Mouse (Mus musculus) gastrocnemius, postnatal 10 days (tissue): ENCODE results near the gene Mapkap1. TPM values are rescaled to one million over a fixed set of nuclear protein-coding genes. Genes with fewer than 3 reads are reported as not detected.

Experiments used
- total RNA-seq, 2 experiments: library from RNA; stranded (reverse); gene quantifications; 2 replicates each; pipeline ENCODE4 v1.2.3; 2021

The Mapkap1 gene
- total RNA-seq, 2 experiments from 2014 or later: 41.7 to 53.0 TPM

Other genes with a start within 250 kb of the Mapkap1 start
- 1 to 10 TPM; 5.7 to 6.9 TPM for gene Pbx3, start 33.6 kb upstream of the Mapkap1 start, total RNA-seq